Mouse (Mus musculus): Measurements from ENCODE around the gene Riok2. TPM values are rescaled to one million over a fixed set of nuclear protein-coding genes. Genes with fewer than 3 reads are reported as not detected.

The Riok2 gene
- polyA plus RNA-seq, 1 experiment, result not detected

GRCm38 (mm10) chr17:17403578-17404112 is 29.5 kb downstream of the Riok2 start:
- H3K4me3 ChIP-seq (ENCODE audit: insufficient read depth, low read depth, low read length), result no peak overlapping the region
- WGBS, result 15% methylated on average over 3 of the region's 3 CpGs
- TF ChIP-seq CTCF (IDR thresholded peaks at IDR 0.05; ENCODE audit: insufficient read depth, low read depth, low read length), result no peak
- TF ChIP-seq POLR2A (IDR thresholded peaks at IDR 0.05; ENCODE audit: insufficient read depth, low read depth, low read length), result no peak
- H3K27ac ChIP-seq (ENCODE audit: insufficient read depth, low read depth, low read length), result no peak overlapping the region
- peaks cover 4% of the 10 kb centered on the region for H3K4me1 ChIP-seq (ENCODE audit: control insufficient read depth, insufficient read depth, low read length)

DNA sequence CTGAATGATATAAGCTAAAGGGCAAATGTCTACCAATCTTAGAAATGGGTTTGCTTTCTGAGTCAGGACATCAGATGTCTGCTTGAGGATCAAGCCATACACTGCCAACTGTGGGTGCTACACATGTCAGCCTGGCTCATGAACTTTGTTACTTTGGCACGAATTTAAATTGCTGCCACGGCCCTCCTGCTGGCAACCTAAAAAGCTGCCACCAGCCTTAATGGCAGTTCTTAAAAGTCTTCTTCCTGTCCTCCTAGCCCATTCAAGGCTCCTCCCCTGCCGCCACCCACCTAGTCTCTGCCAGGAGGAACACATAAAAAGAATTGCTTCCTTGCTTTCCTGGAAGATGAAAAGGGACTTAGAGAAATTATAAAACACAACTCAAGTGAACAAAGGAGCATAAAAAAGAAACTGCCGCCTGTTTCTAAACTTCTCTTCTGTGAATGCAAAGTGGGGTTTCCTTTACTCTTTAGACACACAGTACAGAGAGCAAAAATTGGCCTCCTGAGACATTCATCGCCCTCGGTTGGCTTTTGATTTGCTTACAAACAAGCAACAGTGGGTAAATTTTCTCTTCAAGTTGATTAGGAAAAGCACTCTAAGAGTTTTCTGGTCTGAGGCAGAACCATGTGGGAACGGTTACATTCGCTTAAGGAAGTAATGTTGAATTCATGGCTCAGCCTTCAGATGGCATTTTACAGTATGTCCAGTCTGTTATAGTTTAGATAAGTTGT is 30.9 kb downstream of the Riok2 start:
- 8% methylated on average over 8 of the region's 8 CpGs for WGBS
- TF ChIP-seq POLR2A (IDR thresholded peaks at IDR 0.05; ENCODE audit: insufficient read depth, low read depth, low read length) (no peak), CTCF (IDR thresholded peaks at IDR 0.05; ENCODE audit: insufficient read depth, low read depth, low read length) (no peak)
- peak overlapping the region; percentile 44 for H3K4me3 ChIP-seq (ENCODE audit: insufficient read depth, low read depth, low read length)
- peak overlapping the region; percentile 81 for H3K27ac ChIP-seq (ENCODE audit: insufficient read depth, low read depth, low read length)
- peaks cover 10% of the 10 kb centered on the region for H3K4me1 ChIP-seq (ENCODE audit: control insufficient read depth, insufficient read depth, low read length)

DNA sequence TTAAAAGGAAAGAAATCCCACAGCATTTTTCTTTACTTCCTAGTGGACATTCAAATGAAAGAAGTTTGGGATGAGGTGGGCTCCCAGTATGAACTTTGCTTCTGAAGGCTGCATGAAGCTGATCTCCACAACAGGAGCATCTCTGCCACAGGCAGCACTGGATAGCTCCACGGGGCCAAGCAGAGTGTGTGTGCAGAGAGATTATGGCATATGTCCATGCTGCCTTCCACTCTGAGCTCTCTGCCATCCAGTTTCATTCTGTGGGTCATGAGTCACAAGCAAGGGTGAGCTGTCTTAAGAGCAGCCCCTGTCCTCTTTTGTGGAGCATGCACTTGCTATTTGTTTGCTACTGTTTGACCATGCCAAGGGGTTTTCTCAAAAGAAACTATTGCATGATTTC is 31.5 kb downstream of the Riok2 start:
- TF ChIP-seq POLR2A (IDR thresholded peaks at IDR 0.05; ENCODE audit: insufficient read depth, low read depth, low read length), result no peak
- no peak for TF ChIP-seq CTCF (IDR thresholded peaks at IDR 0.05; ENCODE audit: insufficient read depth, low read depth, low read length)
- peaks cover 12% of the 10 kb centered on the region for H3K4me1 ChIP-seq (ENCODE audit: control insufficient read depth, insufficient read depth, low read length)
- H3K27ac ChIP-seq (ENCODE audit: insufficient read depth, low read depth, low read length), result peak overlapping the region; percentile 61
- peak overlapping the region; percentile 10; the same call in 1 of the 2 replicates for H3K4me3 ChIP-seq (ENCODE audit: insufficient read depth, low read depth, low read length)
- WGBS, result 12% methylated on average over 1 of the region's 1 CpGs

- Histone ChIP-seq H3K4me3 (ENCODE audit: insufficient read depth, low read depth, low read length) (no peak overlapping the region), H3K4me1 (ENCODE audit: control insufficient read depth, insufficient read depth, low read length) (peaks cover 15% of the 10 kb centered on the region), H3K27ac (ENCODE audit: insufficient read depth, low read depth, low read length) (peak overlapping the region; percentile 41; the same call in 1 of the 2 replicates)
- no peak for TF ChIP-seq POLR2A (IDR thresholded peaks at IDR 0.05; ENCODE audit: insufficient read depth, low read depth, low read length)
- TF ChIP-seq CTCF (IDR thresholded peaks at IDR 0.05; ENCODE audit: insufficient read depth, low read depth, low read length), result no peak
- 43% methylated on average over 6 of the region's 6 CpGs for WGBS
Observed at GRCm38 (mm10) chr17:17408137-17408536, 34.0 kb downstream of the Riok2 start.

DNA sequence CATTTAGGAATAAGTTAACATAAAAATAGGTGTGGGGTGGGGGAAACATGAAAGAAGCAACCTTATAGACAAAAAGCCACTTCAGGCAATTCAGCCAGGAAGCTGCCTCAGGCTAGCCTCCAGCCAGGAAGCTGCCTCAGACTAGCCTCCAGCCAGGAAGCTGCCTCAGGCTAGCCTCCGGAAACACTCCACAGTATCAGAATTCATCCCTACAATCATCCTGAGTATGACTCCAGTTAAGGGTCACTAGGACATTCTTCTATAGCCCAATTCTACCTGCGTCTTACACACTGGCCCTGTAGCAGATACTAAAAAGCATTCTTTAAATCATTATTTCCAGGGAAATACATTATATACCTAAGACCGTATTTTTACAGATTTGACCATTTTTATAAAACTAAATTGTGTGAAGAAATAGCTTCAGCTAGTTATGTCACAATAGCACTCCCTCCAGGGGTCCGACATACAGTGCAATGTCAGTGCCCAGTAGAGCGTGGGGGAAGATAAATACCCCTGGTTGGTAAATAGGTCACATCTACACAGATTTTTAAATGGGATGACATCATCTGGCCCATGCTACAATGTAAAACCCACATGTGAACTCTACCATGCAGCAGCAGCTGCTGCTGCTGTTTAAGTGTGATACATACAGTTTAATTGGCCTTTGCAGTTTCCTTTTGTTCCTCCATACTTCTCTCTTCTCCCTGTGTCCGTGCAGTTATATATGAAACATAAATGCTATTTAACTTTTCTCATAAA is 34.8 kb downstream of the Riok2 start:
- TF ChIP-seq POLR2A (IDR thresholded peaks at IDR 0.05; ENCODE audit: insufficient read depth, low read depth, low read length), result no peak
- TF ChIP-seq CTCF (IDR thresholded peaks at IDR 0.05; ENCODE audit: insufficient read depth, low read depth, low read length), result no peak
- Histone ChIP-seq H3K4me1 (ENCODE audit: control insufficient read depth, insufficient read depth, low read length) (peaks cover 19% of the 10 kb centered on the region), H3K4me3 (ENCODE audit: insufficient read depth, low read depth, low read length) (no peak overlapping the region), H3K27ac (ENCODE audit: insufficient read depth, low read depth, low read length) (peak overlapping the region; percentile 69)
- 52% methylated on average over 6 of the region's 6 CpGs for WGBS

DNA sequence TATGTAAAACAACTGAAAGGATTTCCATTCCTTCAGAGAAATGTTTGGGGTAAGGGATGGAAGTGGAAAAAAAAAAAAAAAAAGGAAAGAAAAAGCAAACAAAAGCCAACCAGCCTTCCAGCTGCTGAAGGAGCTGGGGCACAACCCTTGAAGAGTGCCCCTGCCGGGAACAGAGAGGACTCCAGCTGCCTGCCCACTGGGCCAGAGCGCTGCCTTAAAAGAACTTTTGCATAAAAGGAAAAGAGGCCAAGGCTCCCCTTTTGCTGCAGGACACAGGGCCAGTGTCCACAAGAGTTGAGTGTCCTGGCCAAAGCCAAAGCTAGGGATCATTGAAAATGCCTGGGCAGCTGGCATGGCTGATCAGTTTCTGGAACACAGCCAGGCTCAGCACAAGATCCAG is 35.5 kb downstream of the Riok2 start:
- TF ChIP-seq CTCF (IDR thresholded peaks at IDR 0.05; ENCODE audit: insufficient read depth, low read depth, low read length) (0 out of 2 replicates have a peak, but pooled peaks have one; percentile 16), POLR2A (IDR thresholded peaks at IDR 0.05; ENCODE audit: insufficient read depth, low read depth, low read length) (no peak)
- H3K4me1 ChIP-seq (ENCODE audit: control insufficient read depth, insufficient read depth, low read length), result peaks cover 21% of the 10 kb centered on the region
- H3K4me3 ChIP-seq (ENCODE audit: insufficient read depth, low read depth, low read length), result no peak overlapping the region
- WGBS, result 29% methylated on average over 2 of the region's 2 CpGs
- peak overlapping the region; percentile 35 for H3K27ac ChIP-seq (ENCODE audit: insufficient read depth, low read depth, low read length)

GRCm38 (mm10) chr17:17411443-17411842 is 37.3 kb downstream of the Riok2 start:
- 42% methylated on average over 2 of the region's 2 CpGs for WGBS
- TF ChIP-seq POLR2A (IDR thresholded peaks at IDR 0.05; ENCODE audit: insufficient read depth, low read depth, low read length) (no peak), CTCF (IDR thresholded peaks at IDR 0.05; ENCODE audit: insufficient read depth, low read depth, low read length) (no peak)
- Histone ChIP-seq H3K27ac (ENCODE audit: insufficient read depth, low read depth, low read length) (peak overlapping the region; percentile 96), H3K4me3 (ENCODE audit: insufficient read depth, low read depth, low read length) (no peak overlapping the region), H3K4me1 (ENCODE audit: control insufficient read depth, insufficient read depth, low read length) (peaks cover 18% of the 10 kb centered on the region)

- peak overlapping the region; percentile 96; the same call in 1 of the 2 replicates for H3K27ac ChIP-seq (ENCODE audit: insufficient read depth, low read depth, low read length)
- peaks cover 18% of the 10 kb centered on the region for H3K4me1 ChIP-seq (ENCODE audit: control insufficient read depth, insufficient read depth, low read length)
Observed at GRCm38 (mm10) chr17:17412176-17412575, 38.1 kb downstream of the Riok2 start.

DNA sequence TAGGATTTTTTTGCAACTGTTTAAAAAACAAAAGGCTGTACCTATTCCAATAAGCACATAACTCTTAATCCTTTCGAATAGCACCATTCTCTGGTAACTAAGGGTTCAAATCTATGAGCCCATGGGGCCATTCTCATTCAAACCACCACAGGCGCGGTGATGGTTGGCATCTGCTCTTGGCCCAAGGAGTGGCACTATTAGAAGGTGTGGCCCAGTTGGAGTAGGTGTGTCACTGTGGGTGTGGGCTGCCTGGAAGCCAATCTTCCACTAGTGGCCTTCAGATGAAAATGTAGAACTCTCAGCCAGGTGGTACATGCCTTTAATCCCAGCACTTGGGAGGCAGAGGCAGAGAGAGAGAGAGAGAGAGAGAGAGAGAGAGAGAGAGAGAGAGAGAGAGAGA is 40.1 kb downstream of the Riok2 start:
- TF ChIP-seq CTCF (IDR thresholded peaks at IDR 0.05; ENCODE audit: insufficient read depth, low read depth, low read length) (no peak), POLR2A (IDR thresholded peaks at IDR 0.05; ENCODE audit: insufficient read depth, low read depth, low read length) (no peak)
- peaks cover 15% of the 10 kb centered on the region for H3K4me1 ChIP-seq (ENCODE audit: control insufficient read depth, insufficient read depth, low read length)
- no peak overlapping the region for H3K27ac ChIP-seq (ENCODE audit: insufficient read depth, low read depth, low read length)
- H3K4me3 ChIP-seq (ENCODE audit: insufficient read depth, low read depth, low read length), result no peak overlapping the region
- 91% methylated on average over 3 of the region's 3 CpGs for WGBS

More at GRCm38 (mm10) chr17:17412176-17412575, 38.1 kb downstream of the Riok2 start:
- H3K4me3 ChIP-seq (ENCODE audit: insufficient read depth, low read depth, low read length), result no peak overlapping the region
- 79% methylated on average over 2 of the region's 2 CpGs for WGBS
- TF ChIP-seq CTCF (IDR thresholded peaks at IDR 0.05; ENCODE audit: insufficient read depth, low read depth, low read length), result no peak

Data from olfactory bulb, adult 2 months (tissue).